Mouse (Mus musculus): ENCODE data around the gene Fmnl2.

Gene Fmnl2

GRCm38 (mm10) chr2:52862760-52863124, 5.1 kb downstream of the Fmnl2 start:
- no peak for DNase-seq (ENCODE audit: low read depth, low spot score)

GRCm38 (mm10) chr2:52864635-52865034, 7.0 kb downstream of the Fmnl2 start:
- DNase-seq (ENCODE audit: low read depth, low spot score): no peak

- no peak for DNase-seq (ENCODE audit: low read depth, low spot score)
Observed at GRCm38 (mm10) chr2:52866151-52866550, 8.5 kb downstream of the Fmnl2 start.

DNA sequence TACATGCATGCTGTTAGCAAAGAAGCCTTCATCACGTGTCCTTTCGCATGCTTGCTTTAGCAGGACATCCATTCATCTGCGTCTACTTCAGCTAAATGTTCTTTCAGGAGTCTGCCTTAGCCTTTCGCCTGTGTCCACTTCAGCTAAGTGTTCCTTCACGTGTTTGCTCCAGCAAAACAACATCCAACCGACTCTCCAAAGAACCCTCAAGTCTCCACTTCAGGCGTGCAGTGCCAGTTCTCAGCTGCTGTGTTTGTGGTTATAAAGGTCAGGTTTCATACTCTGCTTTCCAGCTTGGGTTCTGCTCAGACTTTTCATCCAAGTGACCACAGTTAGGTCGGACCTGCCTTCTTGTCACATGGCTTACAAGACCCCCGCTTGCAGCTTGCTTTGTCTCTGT, 10.1 kb downstream of the Fmnl2 start:
- no peak for DNase-seq (ENCODE audit: low read depth, low spot score)

DNA sequence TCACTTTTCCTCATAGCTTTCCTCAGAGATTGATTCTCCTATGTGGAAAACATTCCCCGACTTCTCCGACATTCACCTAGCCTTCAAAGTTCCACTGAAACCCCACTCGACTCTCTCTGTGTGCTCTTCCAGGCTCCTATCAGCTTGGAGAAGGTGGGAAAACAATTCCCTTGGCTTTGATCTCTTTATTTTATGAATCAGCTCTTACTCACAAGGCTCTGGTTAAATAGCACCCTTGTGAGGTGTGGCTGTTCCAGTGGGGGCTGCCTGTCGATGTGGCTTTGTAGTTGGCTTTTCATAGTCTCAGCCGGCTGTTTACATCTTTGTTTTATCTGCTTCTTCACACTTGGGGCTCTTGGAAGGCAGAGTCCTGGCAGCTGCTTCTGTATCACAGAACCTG, 10.5 kb downstream of the Fmnl2 start:
- no peak for DNase-seq (ENCODE audit: low read depth, low spot score)

DNA sequence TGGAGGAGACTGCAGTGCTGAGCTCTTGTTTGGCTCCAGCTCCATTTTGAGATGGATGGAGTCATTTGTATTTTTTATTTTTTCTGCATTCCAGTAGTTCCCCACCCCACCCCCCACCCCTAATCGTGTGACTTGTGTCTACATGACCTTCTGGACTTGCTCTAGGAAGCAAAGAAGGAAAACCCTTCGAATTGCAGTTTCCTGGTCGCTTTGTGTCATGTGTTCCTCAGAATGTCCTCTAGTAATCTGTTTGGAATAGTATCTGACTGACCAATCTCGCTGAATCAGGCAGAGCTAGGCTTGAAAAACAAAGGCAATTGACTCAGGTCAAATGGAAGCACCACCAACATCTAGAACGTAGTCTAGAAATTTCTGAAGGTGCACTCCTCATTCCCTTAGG, 15.0 kb downstream of the Fmnl2 start:
- DNase-seq (ENCODE audit: low read depth, low spot score): no peak

DNA sequence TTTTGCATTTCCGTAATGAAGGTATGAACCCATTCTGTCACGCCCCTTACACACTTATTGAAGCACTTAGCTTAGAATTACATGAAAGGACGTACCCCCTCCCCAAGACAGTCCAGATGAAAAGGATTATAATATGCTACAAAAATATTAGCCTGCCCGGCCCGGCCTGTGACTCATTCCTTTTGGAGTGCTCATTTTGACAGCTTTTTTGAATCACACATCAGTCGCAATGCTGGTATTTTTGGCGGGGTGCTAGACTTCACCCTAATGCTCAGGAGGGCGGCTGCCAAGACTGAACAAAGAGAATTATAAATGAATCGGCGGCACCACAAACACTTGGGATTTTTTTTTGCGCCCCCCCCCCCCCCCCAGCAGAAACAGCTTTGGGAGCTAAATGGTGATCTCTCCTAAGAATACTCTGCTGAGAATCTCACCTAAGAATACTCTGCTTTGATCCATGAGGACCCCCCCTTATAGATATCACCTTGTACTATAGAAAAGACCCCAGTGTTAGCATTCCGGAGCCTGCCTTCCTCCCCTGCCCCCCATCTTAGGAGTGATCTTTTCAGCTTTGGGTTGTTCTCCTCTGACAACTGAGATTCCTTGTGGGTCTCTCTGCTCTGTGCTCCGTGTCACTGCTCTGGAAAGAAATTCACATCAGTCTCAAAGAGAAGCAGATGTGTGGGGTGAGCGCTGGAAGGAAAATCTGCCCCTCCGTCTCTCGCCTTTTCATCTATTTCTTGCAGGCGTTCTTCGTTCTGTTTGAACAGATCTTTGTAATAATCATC, 15.8 kb downstream of the Fmnl2 start:
- DNase-seq (ENCODE audit: low read depth, low spot score): no peak

DNA sequence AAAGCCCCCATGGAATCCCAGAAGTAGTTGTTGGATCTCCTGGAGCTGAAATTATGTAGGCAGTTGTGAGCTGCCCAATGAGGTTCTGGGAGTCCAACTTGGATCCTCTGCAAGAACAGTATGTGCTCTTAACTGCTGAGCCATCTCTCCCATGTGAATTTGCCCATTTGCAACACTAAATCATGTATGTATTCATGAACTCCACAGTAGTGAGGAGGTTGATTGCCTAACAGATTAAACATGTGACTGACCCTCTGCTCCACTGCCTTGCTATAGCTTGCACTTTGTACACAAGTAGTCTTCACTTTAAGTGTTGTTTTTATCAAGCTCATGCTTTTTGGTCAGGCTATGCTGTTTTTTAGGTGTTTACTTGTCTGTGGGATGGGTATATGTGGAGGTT, 17.1 kb downstream of the Fmnl2 start:
- DNase-seq (ENCODE audit: low read depth, low spot score): no peak

GRCm38 (mm10) chr2:52875801-52876200, 18.1 kb downstream of the Fmnl2 start:
- DNase-seq (ENCODE audit: low read depth, low spot score): no peak

DNA sequence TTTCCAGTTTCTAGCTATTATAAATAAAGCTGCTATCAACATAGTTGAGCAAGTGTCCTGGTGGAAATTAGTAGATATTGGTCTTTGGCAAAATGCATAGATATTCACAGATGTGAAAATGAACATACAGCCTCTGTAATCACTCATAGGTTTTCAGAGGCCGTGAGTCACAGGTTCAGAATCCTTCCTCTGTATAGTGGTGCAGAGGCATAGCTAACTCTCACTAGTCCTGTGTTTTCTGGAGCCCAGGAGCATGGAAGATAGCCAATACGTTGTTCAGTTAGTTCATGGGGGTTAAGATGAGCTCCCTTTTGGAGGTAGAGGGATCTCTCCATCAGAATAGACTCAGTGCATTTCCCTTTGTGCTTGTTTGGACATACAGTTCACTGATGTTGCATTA, 25.7 kb downstream of the Fmnl2 start:
- DNase-seq (ENCODE audit: low read depth, low spot score): no peak

- no peak for DNase-seq (ENCODE audit: low read depth, low spot score)
Observed at GRCm38 (mm10) chr2:52884082-52884481, 26.4 kb downstream of the Fmnl2 start.

DNA sequence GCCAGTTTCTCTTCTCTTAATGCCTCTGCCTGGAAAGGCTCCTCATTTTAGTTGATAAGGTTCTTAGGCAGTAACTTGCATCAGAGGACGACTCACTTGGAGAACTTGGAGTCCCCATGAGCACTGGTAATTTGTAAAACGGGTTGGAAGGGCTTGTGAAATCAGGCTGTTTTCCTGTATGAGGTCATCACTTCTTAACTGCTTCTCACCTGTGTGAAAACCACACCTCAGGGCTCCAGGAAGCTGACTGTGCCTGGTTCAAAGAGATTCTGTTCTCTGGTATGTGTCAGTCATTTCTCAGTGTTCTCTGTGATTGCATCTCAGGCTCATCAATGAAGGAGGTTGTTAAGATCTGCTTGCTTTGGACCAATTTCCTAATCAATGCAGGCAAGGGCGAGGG, 27.4 kb downstream of the Fmnl2 start:
- no peak for DNase-seq (ENCODE audit: low read depth, low spot score)

- DNase-seq (ENCODE audit: low read depth, low spot score): no peak
Observed at GRCm38 (mm10) chr2:52887281-52887680, 29.6 kb downstream of the Fmnl2 start.

DNA sequence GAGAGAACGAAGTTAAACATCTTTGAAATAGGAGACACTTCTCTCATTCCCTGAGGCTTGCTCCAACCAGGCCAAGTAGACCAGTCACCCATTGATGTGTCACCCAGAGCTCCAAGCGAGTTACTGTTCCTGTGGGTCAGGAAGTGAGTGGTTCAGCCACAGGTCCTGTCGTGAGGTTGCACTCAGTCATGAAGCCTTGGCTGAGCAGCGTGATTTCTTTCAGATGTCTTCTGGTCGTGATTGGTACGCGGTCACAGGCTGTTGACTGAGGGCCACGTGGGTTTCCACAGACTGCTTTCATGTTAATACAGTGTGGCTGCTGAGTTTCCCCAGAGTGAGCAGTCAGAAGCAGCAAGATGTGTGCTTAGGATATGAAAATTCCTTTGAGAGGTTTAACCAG, 33.5 kb downstream of the Fmnl2 start:
- DNase-seq (ENCODE audit: low read depth, low spot score): no peak

- no peak for DNase-seq (ENCODE audit: low read depth, low spot score)
Observed at GRCm38 (mm10) chr2:52891744-52892143, 34.1 kb downstream of the Fmnl2 start.

GRCm38 (mm10) chr2:52894983-52895621, 37.4 kb downstream of the Fmnl2 start:
- no peak for DNase-seq (ENCODE audit: low read depth, low spot score)

GRCm38 (mm10) chr2:52896995-52897394, 39.3 kb downstream of the Fmnl2 start:
- DNase-seq (ENCODE audit: low read depth, low spot score): no peak

DNA sequence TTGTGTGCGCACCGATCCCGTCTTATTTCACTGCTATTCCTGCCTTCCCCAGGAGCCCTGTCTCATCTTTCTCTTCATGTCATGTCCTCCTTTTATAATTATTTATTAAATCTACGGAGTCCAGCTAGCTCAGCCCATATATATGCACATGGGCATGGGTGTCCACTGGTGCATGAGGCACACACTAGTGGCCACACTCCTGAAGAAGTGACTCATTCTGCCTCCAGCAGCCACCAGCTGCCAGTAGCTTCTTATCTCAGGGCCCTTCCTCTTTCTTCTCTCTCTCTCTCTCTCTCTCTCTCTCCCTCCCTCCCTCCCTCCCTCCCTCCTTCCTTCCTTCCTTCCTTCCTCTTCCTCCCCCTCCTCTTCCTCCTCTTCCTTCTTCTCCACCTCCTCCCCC, 43.1 kb downstream of the Fmnl2 start:
- no peak for DNase-seq (ENCODE audit: low read depth, low spot score)

DNA sequence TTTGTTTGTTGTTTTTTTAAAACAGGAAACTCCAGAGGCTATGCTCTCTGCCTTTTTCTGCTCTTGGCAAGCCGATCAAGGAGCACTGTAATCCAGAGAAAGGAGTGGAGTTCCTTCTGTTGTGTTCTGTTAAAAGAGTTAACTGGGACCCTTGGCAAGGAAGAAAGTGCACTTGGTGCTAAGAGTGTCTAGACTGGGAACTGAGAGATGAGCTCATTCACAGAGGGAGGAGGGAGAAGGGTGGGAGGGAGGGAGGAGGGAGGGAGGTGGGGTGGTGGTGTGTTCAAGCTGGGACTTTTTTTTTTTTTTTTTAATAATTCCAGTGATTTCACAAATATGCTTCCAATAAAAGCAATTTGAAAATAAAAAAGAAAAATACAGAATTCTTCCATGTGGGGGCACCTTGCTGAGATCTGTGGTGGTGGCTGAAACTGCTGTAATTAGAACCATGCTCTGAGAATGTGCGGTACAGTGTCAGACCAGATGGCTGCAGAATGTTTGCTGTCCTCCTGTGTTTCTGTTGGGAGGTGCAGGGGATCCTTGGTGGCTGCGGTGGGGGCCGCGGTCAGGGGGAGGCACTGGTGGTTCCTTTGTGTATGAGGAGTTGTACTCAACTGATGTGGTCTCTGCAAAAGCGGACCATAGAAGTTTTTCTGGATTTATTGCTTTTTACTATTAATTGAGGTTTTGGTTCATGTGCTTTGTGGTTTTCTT, 43.8 kb downstream of the Fmnl2 start:
- DNase-seq (ENCODE audit: low read depth, low spot score): no peak

DNA sequence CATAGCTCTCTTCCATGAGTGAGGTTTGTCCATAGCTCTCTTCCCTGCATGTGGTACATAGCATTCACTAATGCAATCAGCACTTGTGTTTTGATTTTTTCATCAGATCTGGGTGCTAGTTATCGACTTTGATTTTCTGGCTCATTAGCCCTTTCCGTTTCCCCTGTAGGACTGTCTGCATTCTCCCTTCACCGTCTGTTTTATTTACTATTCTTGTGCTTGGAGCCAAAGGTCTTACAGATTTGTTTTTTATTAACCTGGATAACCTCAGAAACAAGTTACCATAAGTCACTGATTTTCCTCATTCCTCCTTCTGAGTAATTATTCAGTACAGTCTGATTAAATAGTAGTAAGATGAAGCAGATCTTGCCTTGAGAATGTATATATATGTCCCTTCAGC, 44.8 kb downstream of the Fmnl2 start:
- DNase-seq (ENCODE audit: low read depth, low spot score): no peak

DNA sequence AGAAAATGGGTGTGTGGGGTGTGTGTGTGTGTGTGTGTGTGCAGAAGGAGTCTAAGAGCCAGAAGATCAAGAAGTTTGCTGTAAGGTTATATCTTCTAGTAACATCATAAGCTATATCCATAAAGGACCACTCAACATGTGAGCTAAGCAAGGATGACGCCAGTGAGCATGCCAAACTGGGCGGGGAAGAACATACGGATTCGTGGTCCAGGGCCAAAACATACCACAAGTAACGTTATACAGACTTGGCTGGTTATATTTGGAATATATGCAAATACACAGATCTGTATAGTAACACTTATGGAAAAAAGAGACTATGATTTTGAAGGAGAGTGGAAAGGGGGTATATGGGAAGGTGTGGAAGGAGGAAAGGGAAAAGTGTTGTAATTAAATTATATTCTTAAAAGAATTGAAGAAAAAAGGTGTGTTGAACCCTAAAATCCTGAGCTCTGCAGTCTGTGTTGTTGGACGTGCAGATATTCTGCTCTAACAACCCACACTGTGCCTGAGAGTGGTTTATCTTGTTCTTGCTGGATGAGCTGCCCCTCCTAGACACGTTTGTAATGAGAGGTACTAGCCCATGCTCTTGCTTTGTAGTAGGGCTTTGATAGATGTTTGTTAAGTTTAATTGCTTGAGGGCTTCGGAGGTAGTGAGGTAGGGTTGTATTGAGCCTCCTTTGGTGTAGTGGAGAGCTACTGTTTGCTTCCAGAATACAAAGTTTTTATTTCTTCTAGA, 45.7 kb downstream of the Fmnl2 start:
- DNase-seq (ENCODE audit: low read depth, low spot score): no peak

DNA sequence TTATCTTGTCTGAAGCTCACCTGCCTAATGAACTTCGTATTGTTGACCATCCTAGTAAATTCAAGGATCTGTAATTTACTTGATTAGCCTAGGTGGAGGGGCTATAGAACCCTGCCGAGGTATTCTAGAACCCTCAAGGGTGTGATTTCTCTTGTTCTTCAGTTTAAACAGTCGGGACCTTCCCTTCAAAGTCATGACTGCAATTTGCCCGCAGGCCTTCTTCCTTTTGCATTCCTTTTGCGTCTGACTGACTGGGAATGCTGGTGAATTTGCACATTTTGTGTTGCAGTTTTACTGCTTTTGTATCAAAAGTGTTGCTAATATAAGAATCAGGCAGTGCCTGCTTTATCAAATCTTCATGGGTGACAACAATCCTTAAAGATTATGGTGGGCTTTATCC, 46.9 kb downstream of the Fmnl2 start:
- DNase-seq (ENCODE audit: low read depth, low spot score): no peak

Measured in retina, postnatal 7 days (tissue).